ENCODE assay signal across 23 mouse cellular contexts in the genomic region with DNA sequence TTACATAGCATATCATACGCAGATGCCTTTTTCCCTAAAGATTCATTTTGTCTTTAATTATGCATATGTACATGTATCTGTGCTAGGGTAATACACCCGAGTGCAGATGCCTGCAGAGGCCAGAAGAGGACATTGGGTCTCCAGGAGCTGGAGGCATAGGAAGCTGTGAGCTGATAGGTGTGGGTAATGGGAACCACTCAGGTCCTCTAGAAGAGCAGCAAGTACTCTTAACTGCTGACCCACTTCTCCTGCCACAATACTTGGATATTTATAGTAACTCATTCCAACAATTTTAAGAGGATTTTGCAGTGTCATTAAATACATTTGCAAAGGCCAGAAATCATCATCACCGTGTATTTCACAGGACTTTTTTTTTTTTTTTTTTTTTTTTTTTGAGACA.
"Had no signal": no experiment of that assay in that cellular context is flagged by ENCODE, and none has a peak within 500 bp of the region (broad histone marks: within the 10 kb centered on the region; RNA-seq: fewer than 3 reads in every experiment).

No protein-coding gene starts in this region.

- H3K27ac ChIP-seq: gastrocnemius, adult 2 months; hindbrain, embryonic 10.5 days; hindbrain, embryonic 12.5 days; hindbrain, embryonic 14.5 days; intestine, embryonic 15.5 days; layer of hippocampus, adult 2 months had no signal

- H3K4me1 ChIP-seq: heart, embryonic 12.5 days had no signal

- H3K4me2 ChIP-seq: heart, embryonic 12.5 days; hindbrain, embryonic 12.5 days; hindbrain, embryonic 14.5 days; intestine, embryonic 15.5 days; limb, embryonic 12.5 days had no signal

- H3K36me3 ChIP-seq: heart, embryonic 12.5 days; hindbrain, embryonic 10.5 days; hindbrain, embryonic 12.5 days; intestine, embryonic 15.5 days; limb, embryonic 10.5 days; limb, embryonic 12.5 days had no signal

- H3K9me3 ChIP-seq: heart, embryonic 12.5 days; hindbrain, embryonic 10.5 days; hindbrain, embryonic 12.5 days; intestine, embryonic 15.5 days; limb, embryonic 10.5 days; limb, embryonic 12.5 days had no signal

- H3K4me3 ChIP-seq: gastrocnemius, adult 2 months; heart, adult 2 months; heart, embryonic 12.5 days; hindbrain, embryonic 10.5 days; hindbrain, embryonic 12.5 days; intestine, embryonic 15.5 days; layer of hippocampus, adult 2 months; limb, embryonic 10.5 days; limb, embryonic 12.5 days had no signal

- H3K27me3 ChIP-seq: heart, embryonic 12.5 days; hindbrain, embryonic 12.5 days; intestine, embryonic 15.5 days; limb, embryonic 12.5 days had no signal

- DNase-seq: gastrocnemius, adult 2 months; gastrocnemius, postnatal 10 days; gastrocnemius, postnatal 25 days; heart, adult 2 months; heart, postnatal 10 days; heart, postnatal 4 days; kidney, adult 18-20 months; kidney, adult 8-10 months; kidney, postnatal 10 days; kidney, postnatal 25 days; kidney, postnatal 4 days had no signal

- ATAC-seq: forebrain, embryonic 16.5 days; hindbrain, embryonic 16.5 days; inflammation-experienced regulatory T-cells, adult 6 months; intestine, embryonic 15.5 days; intestine, postnatal 0 days had no signal

- H3K9ac ChIP-seq: heart, embryonic 12.5 days; hindbrain, embryonic 12.5 days; hindbrain, embryonic 14.5 days; intestine, embryonic 15.5 days; limb, embryonic 12.5 days had no signal
